Mouse (Mus musculus): ENCODE measurements around the gene Fam227b. TPM values are rescaled to one million over a fixed set of nuclear protein-coding genes. Genes with fewer than 3 reads are reported as not detected.

Fam227b gene
- polyA plus RNA-seq, 1 experiment from 2014 or later: not detected

DNA sequence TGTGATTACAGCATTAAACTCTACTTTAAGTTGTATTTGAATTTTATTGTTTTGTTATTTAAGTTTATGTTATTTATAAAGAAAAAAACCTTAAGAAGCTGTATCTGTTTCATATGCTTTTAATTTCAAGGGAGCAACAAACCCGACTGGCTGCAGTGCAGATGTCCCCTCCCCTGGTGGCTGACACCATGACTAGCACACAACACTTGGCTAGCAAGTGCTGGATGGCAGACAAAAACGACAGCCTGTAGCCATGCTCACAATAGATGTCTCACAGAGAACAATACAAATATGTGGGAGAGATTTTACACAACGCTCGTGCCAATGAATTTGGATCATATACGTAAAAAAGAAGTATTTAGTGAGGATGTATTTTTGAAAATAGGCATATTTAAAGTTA lies 61.4 kb downstream of the Fam227b start:
- H3K4me3 ChIP-seq (replicated peaks): no peak overlapping the region
- no peaks in the 10 kb centered on the region for H3K9me3 ChIP-seq (replicated peaks)
- no peaks in the 10 kb centered on the region for H3K4me1 ChIP-seq
- no peaks in the 10 kb centered on the region for H3K36me3 ChIP-seq
- WGBS: 69% methylated on average over 5 of the region's 5 CpGs
- ATAC-seq (ENCODE audit: low FRiP score): no peak
- no peak overlapping the region for H3K4me2 ChIP-seq
- no peak overlapping the region for H3K27ac ChIP-seq (replicated peaks)
- no peak overlapping the region for H3K9ac ChIP-seq (replicated peaks)
- no peaks in the 10 kb centered on the region for H3K27me3 ChIP-seq (replicated peaks)

DNA sequence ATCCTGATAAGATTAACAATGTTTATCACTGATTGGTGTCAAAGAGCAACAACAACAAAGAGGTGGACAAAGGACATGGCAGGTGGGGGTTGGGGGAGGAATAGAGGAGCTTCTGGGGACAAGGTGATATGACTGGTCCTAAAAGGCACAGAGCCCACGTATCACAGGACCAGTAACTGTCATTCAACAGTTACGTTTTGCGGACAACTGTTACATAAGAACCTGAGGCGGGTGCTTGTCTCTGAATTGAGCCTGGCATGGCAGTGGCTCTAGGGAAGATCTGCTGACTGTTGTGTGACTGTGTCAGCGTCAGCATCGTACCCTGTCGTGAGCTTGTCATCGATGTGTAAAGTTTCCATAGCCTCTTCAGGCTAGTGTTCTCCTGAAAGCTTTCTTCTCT lies 65.6 kb downstream of the Fam227b start:
- H3K4me3 ChIP-seq (replicated peaks): no peak overlapping the region
- no peaks in the 10 kb centered on the region for H3K27me3 ChIP-seq (replicated peaks)
- H3K9ac ChIP-seq (replicated peaks): no peak overlapping the region
- H3K4me1 ChIP-seq: no peaks in the 10 kb centered on the region
- no peak for ATAC-seq (ENCODE audit: low FRiP score)
- no peak overlapping the region for H3K27ac ChIP-seq (replicated peaks)
- no peaks in the 10 kb centered on the region for H3K9me3 ChIP-seq (replicated peaks)
- H3K36me3 ChIP-seq: no peaks in the 10 kb centered on the region
- WGBS: 86% methylated on average over 8 of the region's 8 CpGs
- no peak overlapping the region for H3K4me2 ChIP-seq

DNA sequence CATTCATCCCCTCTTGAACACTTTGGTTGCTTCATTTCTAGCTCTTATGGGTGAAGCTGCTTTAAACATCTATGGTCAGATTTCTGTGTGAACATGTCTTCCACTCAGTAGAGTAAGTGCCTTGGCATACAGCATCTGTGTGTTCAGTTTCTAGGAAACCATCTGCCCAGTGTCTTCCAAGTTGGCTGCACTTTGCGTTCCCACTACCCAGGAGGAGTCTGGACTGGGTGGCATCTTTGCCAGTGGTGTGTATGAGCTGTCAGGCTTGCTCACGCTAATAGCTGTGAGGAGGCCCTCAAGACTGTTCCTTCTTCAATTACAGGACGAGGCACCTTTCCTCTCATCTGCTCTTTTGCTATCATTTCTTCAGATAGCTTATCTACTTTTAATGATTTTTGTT lies 67.5 kb downstream of the Fam227b start:
- ATAC-seq (ENCODE audit: low FRiP score): no peak
- 89% methylated on average over 3 of the region's 3 CpGs for WGBS
- no peak overlapping the region for H3K4me2 ChIP-seq

DNA sequence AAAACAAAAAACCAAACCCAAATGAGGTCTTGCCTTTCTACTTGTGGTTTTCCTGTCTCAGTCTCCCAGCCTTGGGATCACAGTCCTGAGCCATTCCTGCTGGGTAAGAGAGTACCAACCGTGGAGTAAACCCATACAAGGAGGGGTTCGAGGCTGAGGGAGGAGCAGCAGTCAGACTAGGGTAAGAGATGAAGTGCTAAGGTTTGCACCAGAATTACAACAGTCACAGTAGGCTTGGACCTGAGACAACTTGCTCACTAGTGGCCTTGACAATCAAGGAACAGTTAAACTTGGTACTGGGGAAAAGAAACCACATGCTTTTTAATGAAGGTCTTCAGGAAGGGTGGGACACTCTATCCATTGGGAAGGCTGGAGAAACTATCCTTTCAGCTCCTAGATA lies 72.7 kb downstream of the Fam227b start:
- Histone ChIP-seq H3K9ac (replicated peaks) (no peak overlapping the region), H3K36me3 (no peaks in the 10 kb centered on the region), H3K27me3 (replicated peaks) (no peaks in the 10 kb centered on the region), H3K4me1 (no peaks in the 10 kb centered on the region), H3K27ac (replicated peaks) (no peak overlapping the region), H3K4me3 (replicated peaks) (no peak overlapping the region), H3K9me3 (replicated peaks) (no peaks in the 10 kb centered on the region), H3K4me2 (no peak overlapping the region)
- ATAC-seq (ENCODE audit: low FRiP score): no peak
- 77% methylated on average over 2 of the region's 2 CpGs for WGBS

More for the DNA sequence above, 67.5 kb downstream of the Fam227b start:
- no peaks in the 10 kb centered on the region for H3K4me1 ChIP-seq
- H3K27ac ChIP-seq (replicated peaks): no peak overlapping the region
- H3K36me3 ChIP-seq: no peaks in the 10 kb centered on the region
- no peak overlapping the region for H3K4me3 ChIP-seq (replicated peaks)
- no peaks in the 10 kb centered on the region for H3K27me3 ChIP-seq (replicated peaks)
- H3K9me3 ChIP-seq (replicated peaks): no peaks in the 10 kb centered on the region
- no peak overlapping the region for H3K9ac ChIP-seq (replicated peaks)

DNA sequence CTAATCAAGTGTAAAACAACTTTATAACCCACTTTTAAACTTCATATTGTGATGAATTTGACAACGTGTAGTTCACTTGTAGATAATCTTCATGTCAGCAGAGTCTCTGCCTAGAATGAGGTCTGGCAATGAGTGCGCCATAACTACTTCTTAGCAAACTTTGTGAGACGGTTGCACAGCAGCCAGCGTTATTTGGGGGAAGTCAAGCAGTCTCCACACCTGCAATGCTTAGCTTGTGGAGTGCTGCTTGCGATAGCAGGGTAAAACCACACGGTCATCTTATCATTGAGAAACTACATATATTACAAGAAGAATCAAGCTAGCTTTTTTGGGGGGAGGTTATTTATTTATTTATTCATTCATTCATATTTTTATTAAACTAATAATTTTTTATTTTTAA lies 75.3 kb downstream of the Fam227b start:
- H3K4me1 ChIP-seq: no peaks in the 10 kb centered on the region
- H3K4me2 ChIP-seq: no peak overlapping the region
- H3K27me3 ChIP-seq (replicated peaks): no peaks in the 10 kb centered on the region
- no peaks in the 10 kb centered on the region for H3K9me3 ChIP-seq (replicated peaks)
- no peak overlapping the region for H3K4me3 ChIP-seq (replicated peaks)
- no peaks in the 10 kb centered on the region for H3K36me3 ChIP-seq
- H3K27ac ChIP-seq (replicated peaks): no peak overlapping the region
- no peak overlapping the region for H3K9ac ChIP-seq (replicated peaks)
- no peak for ATAC-seq (ENCODE audit: low FRiP score)
- WGBS: 95% methylated on average over 6 of the region's 6 CpGs

DNA sequence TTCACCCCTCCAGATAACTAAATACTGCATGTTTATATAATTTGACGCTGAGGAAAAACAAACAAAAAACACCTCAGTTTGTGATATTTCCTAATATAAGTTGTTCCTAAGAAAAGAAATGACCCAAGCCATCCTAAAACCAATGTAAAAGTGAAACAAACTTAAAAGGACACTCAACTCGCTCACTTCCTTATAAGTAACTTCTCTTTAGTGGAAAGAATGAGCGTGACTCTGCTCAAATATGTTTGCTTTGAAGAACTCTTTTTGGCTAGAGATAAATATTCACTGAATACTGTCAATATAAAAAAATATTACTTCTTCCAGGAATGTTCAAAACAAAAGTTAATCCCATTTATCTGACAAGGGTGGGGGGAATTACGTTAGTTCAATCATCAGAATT lies 78.1 kb downstream of the Fam227b start:
- no peaks in the 10 kb centered on the region for H3K4me1 ChIP-seq
- no peaks in the 10 kb centered on the region for H3K27me3 ChIP-seq (replicated peaks)
- WGBS: 86% methylated on average over 4 of the region's 4 CpGs

DNA sequence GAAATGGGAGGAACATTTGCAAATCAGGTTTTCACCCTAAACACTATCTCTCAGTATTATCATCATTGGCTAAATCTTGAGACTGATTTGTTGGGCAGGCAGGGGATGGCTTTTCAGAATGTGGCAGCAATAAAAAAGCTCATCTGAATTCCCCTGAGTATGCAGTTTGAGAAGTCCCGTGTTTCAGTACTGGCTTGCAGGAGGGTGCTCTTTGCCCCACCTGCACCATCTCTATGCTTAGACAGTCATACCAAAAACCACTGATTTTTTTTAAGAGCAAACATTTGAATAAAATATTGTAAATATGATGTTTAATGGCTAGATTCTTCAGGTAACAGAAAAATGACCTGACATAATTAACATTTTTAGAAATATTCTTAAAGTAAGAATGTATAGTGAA lies 82.1 kb downstream of the Fam227b start:
- 67% methylated on average over 1 of the region's 1 CpGs for WGBS
- Histone ChIP-seq H3K4me2 (no peak overlapping the region), H3K27me3 (replicated peaks) (no peaks in the 10 kb centered on the region), H3K4me1 (no peaks in the 10 kb centered on the region), H3K9ac (replicated peaks) (no peak overlapping the region), H3K36me3 (no peaks in the 10 kb centered on the region), H3K27ac (replicated peaks) (no peak overlapping the region), H3K4me3 (replicated peaks) (no peak overlapping the region), H3K9me3 (replicated peaks) (no peaks in the 10 kb centered on the region)
- no peak for ATAC-seq (ENCODE audit: low FRiP score)

More for the DNA sequence above, 78.1 kb downstream of the Fam227b start:
- Histone ChIP-seq H3K9ac (replicated peaks) (no peak overlapping the region), H3K27ac (replicated peaks) (no peak overlapping the region), H3K4me3 (replicated peaks) (no peak overlapping the region), H3K9me3 (replicated peaks) (no peaks in the 10 kb centered on the region), H3K4me2 (no peak overlapping the region), H3K36me3 (no peaks in the 10 kb centered on the region)
- no peak for ATAC-seq (ENCODE audit: low FRiP score)

DNA sequence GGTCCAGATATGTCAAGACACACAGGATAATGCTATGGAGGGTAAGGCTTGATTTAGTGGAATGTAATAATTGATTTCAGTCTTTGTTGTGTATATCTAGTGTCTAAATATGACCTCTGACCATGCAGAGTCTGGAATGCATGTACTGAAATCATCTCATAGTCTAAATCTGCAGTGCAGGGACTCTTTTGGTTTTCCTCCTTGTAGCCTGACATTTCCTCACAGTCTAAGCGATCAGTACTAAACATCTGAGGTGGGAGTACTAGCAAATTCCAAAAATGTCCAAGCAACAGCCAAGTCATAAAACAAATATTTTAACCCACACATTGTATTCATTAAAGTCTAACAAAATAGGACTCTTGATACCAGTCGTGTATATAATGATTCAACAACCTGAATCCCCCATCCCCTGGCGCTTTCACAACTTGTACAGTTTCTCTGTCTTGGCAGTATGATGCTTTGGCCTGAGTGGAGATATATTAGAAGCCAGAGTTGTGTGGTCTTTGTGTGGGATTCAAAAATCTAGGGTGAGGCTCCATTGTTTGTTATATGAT lies 86.4 kb downstream of the Fam227b start:
- Histone ChIP-seq H3K4me1 (no peaks in the 10 kb centered on the region), H3K27me3 (replicated peaks) (no peaks in the 10 kb centered on the region), H3K27ac (replicated peaks) (no peak overlapping the region), H3K4me2 (no peak overlapping the region), H3K9me3 (replicated peaks) (no peaks in the 10 kb centered on the region), H3K9ac (replicated peaks) (no peak overlapping the region), H3K4me3 (replicated peaks) (no peak overlapping the region), H3K36me3 (no peaks in the 10 kb centered on the region)
- no peak for ATAC-seq (ENCODE audit: low FRiP score)
- 87% methylated on average over 3 of the region's 3 CpGs for WGBS

DNA sequence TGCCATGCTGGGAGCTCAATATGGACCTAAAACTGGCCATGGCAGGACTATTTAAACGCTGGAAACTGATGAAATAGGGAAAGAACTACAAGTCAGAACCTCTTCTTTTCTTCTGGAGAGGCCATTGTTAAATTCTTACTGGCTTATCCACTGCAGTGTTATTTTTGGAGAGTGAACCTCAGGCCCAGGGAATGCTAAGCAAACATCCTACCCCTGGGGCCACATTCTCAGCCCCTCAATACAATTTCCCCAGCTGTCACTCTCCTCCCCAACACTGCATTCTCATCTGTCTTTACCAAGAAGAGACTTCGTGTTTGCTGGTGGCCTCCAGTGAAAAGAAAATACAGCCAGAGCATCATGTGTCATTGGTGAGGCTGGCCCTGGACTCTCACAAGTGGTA lies 87.0 kb downstream of the Fam227b start:
- Histone ChIP-seq H3K4me2 (no peak overlapping the region), H3K36me3 (no peaks in the 10 kb centered on the region), H3K9me3 (replicated peaks) (no peaks in the 10 kb centered on the region), H3K27ac (replicated peaks) (no peak overlapping the region), H3K4me1 (no peaks in the 10 kb centered on the region), H3K4me3 (replicated peaks) (no peak overlapping the region), H3K9ac (replicated peaks) (no peak overlapping the region), H3K27me3 (replicated peaks) (no peaks in the 10 kb centered on the region)
- ATAC-seq (ENCODE audit: low FRiP score): no peak
- WGBS: 45% methylated on average over 2 of the region's 2 CpGs

DNA sequence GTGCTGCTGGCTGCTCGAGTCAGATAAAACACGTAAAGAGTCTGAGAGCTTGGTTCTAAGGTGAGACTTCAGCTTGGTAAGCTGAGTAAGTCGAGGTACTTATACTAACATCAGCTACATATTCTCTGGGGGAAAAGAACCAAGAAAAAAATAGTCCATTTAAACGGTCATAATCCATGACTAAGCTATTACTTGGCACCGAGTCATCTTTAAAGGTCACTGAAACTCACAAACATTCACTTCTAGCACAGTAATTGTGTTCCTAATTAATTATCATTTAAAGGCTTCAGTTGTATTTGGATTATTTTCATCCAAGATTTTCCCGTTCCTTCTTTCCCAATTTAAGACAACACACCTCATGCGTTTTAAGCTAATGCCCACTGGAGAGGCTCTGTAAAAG lies 88.9 kb downstream of the Fam227b start:
- no peak overlapping the region for H3K27ac ChIP-seq (replicated peaks)
- no peak overlapping the region for H3K4me2 ChIP-seq
- H3K9ac ChIP-seq (replicated peaks): no peak overlapping the region
- no peaks in the 10 kb centered on the region for H3K36me3 ChIP-seq
- H3K9me3 ChIP-seq (replicated peaks): no peaks in the 10 kb centered on the region
- 83% methylated on average over 7 of the region's 7 CpGs for WGBS
- no peak for ATAC-seq (ENCODE audit: low FRiP score)
- no peaks in the 10 kb centered on the region for H3K4me1 ChIP-seq
- no peaks in the 10 kb centered on the region for H3K27me3 ChIP-seq (replicated peaks)
- H3K4me3 ChIP-seq (replicated peaks): no peak overlapping the region

DNA sequence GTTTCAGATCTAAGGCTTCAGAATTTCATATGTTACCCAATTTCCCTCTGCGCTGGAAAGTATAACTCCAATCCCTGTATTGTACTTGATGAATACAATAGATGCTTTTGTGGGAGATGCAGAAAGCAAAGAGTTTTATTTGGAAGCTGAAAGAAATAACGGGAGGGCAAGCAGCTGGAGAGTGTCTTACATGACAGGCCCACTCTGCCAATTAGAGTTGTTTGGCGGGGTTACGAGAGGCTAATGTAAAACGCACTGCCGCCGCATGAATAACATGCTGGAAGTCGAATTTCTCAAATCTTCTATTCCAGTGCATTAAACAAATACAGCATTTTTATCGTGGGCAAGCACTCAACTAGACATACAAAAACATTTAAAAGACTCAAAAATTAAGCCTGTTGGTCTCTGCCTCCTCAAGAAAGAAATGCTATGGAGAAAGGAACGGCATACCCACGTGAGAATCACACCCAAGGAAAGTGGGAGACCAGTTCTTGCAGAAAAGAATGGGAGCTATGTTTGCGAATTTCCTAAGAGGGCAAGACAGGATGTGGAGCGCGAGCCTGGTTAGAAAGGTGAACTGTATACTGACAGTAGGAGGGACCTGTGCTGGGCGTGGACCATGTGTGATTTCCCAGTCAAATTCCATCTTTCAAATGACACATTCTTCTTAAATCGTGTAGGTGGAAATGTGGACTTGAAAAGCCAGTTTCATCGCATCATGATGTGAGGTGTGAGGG lies 90.6 kb downstream of the Fam227b start:
- WGBS: 79% methylated on average over 17 of the region's 17 CpGs
- no peak for ATAC-seq (ENCODE audit: low FRiP score)
- H3K9ac ChIP-seq (replicated peaks): no peak overlapping the region

DNA sequence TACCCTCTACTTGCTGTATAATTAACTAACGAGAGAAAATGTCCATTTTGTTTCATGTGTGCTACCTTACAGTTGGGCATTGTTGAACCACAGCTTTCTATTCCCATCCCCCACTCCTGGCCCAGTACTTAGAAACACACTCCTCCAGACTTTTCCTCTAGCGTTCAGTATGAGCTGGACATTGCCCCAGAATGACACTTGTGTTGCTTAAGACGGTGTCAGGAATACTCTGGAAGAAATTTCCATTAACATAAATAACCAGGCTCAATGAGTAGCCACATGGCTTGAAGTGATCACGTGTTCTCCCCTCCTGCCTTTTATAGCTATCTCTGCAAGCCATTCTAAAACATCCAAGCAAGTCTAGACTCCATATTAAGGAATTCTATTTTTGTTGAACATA lies 91.2 kb downstream of the Fam227b start:
- no peak overlapping the region for H3K27ac ChIP-seq (replicated peaks)
- H3K4me1 ChIP-seq: no peaks in the 10 kb centered on the region
- H3K4me2 ChIP-seq: no peak overlapping the region
- no peaks in the 10 kb centered on the region for H3K27me3 ChIP-seq (replicated peaks)
- no peaks in the 10 kb centered on the region for H3K36me3 ChIP-seq
- WGBS: 55% methylated on average over 4 of the region's 4 CpGs
- no peak for ATAC-seq (ENCODE audit: low FRiP score)
- no peaks in the 10 kb centered on the region for H3K9me3 ChIP-seq (replicated peaks)
- no peak overlapping the region for H3K9ac ChIP-seq (replicated peaks)
- no peak overlapping the region for H3K4me3 ChIP-seq (replicated peaks)

More for the DNA sequence above, 90.6 kb downstream of the Fam227b start:
- Histone ChIP-seq H3K9me3 (replicated peaks) (no peaks in the 10 kb centered on the region), H3K4me2 (no peak overlapping the region), H3K27ac (replicated peaks) (no peak overlapping the region), H3K36me3 (no peaks in the 10 kb centered on the region), H3K4me1 (no peaks in the 10 kb centered on the region), H3K4me3 (replicated peaks) (no peak overlapping the region), H3K27me3 (replicated peaks) (no peaks in the 10 kb centered on the region)
